Mouse (Mus musculus) cerebellum, adult 2 months (tissue): ENCODE results near the gene Mrpl47.
"Not testable (repeated sequence)": the region's sequence is repeated elsewhere in the genome, so short reads cannot be mapped to it uniquely, and the experiment has no call there.

ENCODE experiments used
- CTCF ChIP-seq: fragments of 200-500 bp; IDR thresholded peaks from 2 replicates; pipeline ENCODE4 v1.5.1; 2011; ENCODE audit warnings: low read depth, mild to moderate bottlenecking, control low read depth, low read length, moderate library complexity, borderline replicate concordance; ENCODE audit not compliant: insufficient read depth
- POLR2A ChIP-seq: fragments of 200-500 bp; IDR thresholded peaks from 2 replicates; pipeline ENCODE4 v1.6.1; 2011; ENCODE audit warnings: low read length, control low read depth, borderline replicate concordance; ENCODE audit not compliant: insufficient read depth

DNA sequence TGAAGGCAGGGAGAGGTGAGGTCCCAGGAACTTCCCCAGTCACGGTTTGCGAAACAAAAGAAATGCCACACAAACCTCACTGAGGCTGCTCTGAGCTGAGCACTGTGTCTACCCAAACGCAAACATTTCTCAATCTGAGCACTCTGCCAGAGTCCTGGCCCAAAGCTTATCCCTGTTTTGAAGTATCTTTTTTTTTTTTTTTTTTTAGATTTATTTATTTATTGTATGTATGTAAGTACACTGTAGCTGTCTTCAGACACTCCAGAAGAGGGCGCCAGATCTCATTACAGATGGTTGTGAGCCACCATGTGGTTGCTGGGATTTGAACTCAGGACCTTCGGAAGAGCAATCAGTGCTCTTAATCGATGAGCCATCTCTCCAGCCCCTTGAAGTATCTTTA is 33.4 kb downstream of the Mrpl47 start:
- TF ChIP-seq CTCF, POLR2A: not testable (repeated sequence)
